Mouse (Mus musculus): ENCODE data around the gene Uggt2. TPM values are rescaled to one million over a fixed set of nuclear protein-coding genes. Genes with fewer than 3 reads are reported as not detected.

Gene Uggt2
- 7.0 and 7.3 TPM in 2 replicates for polyA plus RNA-seq (2014; fragmentation: Nextera tagmentation; extraction: Ambion mirVana)

DNA sequence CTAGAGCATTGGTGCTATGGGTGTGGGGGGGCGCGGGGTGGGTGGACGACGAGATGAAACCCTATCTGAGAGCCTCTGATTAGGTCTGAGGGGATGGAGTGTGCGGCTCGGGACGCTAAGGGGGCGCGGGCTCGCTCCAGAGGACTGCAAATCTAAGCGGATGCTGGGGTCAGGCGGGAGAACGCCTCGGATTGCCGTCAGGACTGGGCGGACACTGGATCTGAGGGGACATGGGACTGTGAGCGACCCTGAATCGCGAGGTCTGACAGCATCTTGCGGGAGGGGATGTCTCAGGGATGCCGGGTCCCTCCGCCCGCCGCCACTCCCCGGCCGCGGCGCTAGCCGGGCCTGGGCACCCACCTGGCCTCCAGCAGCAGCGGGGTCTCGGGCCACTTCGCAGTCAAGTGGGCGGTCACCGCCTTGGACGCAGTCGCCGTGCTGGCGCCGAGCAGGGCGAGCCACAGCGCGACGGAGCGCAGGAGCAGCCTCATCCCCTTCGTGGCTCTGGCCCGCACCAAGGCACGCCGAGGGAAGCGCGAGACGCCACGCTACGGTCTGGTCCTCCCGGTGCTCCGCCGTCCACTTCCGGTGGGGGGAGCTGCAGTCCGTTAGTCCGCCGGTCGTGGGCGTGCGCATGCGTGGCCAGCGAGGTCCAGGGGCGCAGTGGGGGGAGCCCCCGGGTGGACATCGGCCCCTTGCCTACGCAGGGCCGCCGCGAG lies at the start of gene Uggt2:
Uggt2 (minus strand) TSS at position 580 of the 719 bp plus-strand sequence.
- WGBS: under 1% methylated on average over 72 of the region's 72 CpGs
- Histone ChIP-seq H3K4me2 (peak within 1 kb of the TSS; percentile 83), H3K27ac (ENCODE audit: low read depth, low read length) (no peak within 1 kb of the TSS), H3K4me3 (ENCODE audit: low read depth, low read length) (peak within 1 kb of the TSS; percentile 67), H3K27me3 (replicated peaks; ENCODE audit: control insufficient read depth, insufficient read depth, low read length) (peaks cover 12% of the 10 kb centered on the region; the same call in 1 of the 2 replicates), H3K4me1 (replicated peaks; ENCODE audit: control insufficient read depth, insufficient read depth, low read length) (no peaks in the 10 kb centered on the region), H3K9me3 (ENCODE audit: control insufficient read depth, low read length) (no peaks in the 10 kb centered on the region), H3K36me3 (ENCODE audit: control insufficient read depth, insufficient read depth, low read length) (no peaks in the 10 kb centered on the region), H3K9ac (ENCODE audit: low read depth, low read length) (peak within 1 kb of the TSS; percentile 68)
- DNase-seq (ENCODE audit: low spot score) (peak; percentile 80), ATAC-seq (replicated peaks; ENCODE audit: low FRiP score) (peak; percentile 81)

DNA sequence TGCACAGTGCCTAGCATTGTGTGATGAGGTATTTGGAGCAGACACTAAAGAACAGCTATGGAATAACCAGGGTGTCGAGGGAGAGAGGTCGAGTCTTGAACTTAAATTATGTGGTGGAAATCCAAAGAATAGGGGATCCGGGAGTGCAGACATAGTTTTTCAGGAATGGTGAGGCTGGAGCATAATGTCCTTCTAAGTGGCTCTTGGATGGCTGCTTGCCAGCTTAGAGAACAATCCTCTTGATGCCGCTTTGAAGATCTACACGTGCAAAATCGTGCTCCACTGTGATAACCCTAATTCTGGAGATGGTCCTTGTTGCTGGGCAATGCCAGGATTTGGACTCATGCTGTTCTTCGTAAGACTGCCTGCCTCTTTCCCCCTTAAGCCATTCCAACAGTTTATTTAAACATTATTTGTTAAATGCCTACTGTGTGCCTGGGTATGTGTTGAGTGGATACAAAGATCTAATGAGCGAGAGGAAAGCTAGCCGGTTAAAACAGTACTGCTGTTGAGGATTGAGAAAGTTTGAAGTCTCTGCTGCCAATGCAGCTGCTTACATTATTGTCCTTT lies 40.2 kb upstream of the Uggt2 start:
- no peak overlapping the region for H3K27ac ChIP-seq (ENCODE audit: low read depth, low read length)
- no peak overlapping the region; the same call in 1 of the 2 replicates for H3K4me3 ChIP-seq (ENCODE audit: low read depth, low read length)
- H3K27me3 ChIP-seq (replicated peaks; ENCODE audit: control insufficient read depth, insufficient read depth, low read length): peaks cover 54% of the 10 kb centered on the region
- H3K9me3 ChIP-seq (ENCODE audit: control insufficient read depth, low read length): no peaks in the 10 kb centered on the region
- DNase-seq (ENCODE audit: low spot score) (no peak), ATAC-seq (replicated peaks; ENCODE audit: low FRiP score) (no peak)
- H3K9ac ChIP-seq (ENCODE audit: low read depth, low read length): no peak overlapping the region
- WGBS: 42% methylated on average over 9 of the region's 9 CpGs
- H3K4me2 ChIP-seq: peak overlapping the region; percentile 89
- H3K4me1 ChIP-seq (replicated peaks; ENCODE audit: control insufficient read depth, insufficient read depth, low read length): peaks cover 11% of the 10 kb centered on the region
- H3K36me3 ChIP-seq (ENCODE audit: control insufficient read depth, insufficient read depth, low read length): no peaks in the 10 kb centered on the region

DNA sequence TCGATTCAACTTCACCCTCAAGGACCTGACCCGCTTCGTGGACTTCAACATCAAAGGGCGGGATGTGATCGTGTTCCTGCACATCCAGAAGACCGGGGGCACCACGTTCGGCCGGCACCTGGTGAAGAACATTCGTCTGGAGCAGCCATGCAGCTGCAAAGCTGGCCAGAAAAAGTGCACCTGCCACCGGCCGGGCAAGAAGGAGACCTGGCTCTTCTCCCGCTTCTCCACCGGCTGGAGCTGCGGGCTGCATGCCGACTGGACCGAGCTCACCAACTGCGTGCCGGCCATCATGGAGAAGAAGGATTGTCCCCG lies 39.5 kb upstream of the Uggt2 start:
- Histone ChIP-seq H3K4me3 (ENCODE audit: low read depth, low read length) (peak overlapping the region; percentile 62), H3K9ac (ENCODE audit: low read depth, low read length) (no peak overlapping the region), H3K9me3 (ENCODE audit: control insufficient read depth, low read length) (no peaks in the 10 kb centered on the region), H3K36me3 (ENCODE audit: control insufficient read depth, insufficient read depth, low read length) (no peaks in the 10 kb centered on the region), H3K4me1 (replicated peaks; ENCODE audit: control insufficient read depth, insufficient read depth, low read length) (peaks cover 11% of the 10 kb centered on the region), H3K27ac (ENCODE audit: low read depth, low read length) (no peak overlapping the region), H3K27me3 (replicated peaks; ENCODE audit: control insufficient read depth, insufficient read depth, low read length) (peaks cover 54% of the 10 kb centered on the region), H3K4me2 (peak overlapping the region; percentile 89)
- ATAC-seq (replicated peaks; ENCODE audit: low FRiP score): no peak
- DNase-seq (ENCODE audit: low spot score): no peak
- 4% methylated on average over 20 of the region's 20 CpGs for WGBS

DNA sequence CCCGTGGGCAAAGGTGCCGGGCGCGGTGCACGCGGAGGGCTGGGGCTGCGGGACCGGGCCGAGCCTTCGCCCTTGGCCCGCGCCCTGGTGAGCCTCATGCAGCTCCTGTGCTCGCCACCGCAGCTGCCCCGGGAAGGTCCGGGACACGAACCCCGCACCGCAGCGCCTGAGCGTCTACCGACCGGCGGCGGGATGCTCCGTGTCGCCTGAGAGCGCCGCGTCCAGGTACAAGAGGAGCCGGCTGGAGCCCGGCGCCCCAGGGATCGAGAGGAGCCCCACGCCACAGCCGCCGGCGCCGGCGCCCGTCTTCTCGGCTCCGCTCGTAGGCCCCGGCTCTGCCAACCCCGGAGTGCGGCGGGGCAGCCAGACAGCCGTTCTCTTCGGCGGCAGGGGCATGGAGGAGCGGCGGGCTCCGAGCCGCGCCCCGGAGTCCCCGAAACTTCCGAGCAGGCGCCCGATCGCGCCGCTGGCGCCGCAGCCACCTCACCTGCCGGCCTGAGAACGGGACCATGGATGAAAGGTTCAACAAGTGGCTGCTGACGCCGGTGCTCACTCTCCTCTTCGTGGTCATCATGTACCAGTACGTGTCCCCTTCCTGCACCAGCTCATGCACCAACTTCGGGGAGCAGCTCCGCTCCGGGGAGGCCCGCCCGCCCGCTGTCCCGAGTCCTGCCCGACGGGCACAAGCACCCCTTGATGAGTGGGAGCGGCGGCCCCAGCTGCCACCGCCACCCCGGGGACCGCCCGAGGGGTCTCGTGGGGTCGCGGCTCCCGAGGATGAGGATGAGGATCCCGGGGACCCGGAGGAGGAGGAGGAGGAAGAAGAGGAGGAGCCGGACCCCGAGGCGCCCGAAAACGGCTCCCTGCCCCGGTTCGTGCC lies 38.9 kb upstream of the Uggt2 start, which contains the start of gene Hs6st3:
Hs6st3 (plus strand) TSS at position 436 of the 880 bp plus-strand sequence.
- ATAC-seq (replicated peaks; ENCODE audit: low FRiP score) (0 out of 2 replicates have a peak, but pooled peaks have one; percentile 20), DNase-seq (ENCODE audit: low spot score) (no peak)
- Histone ChIP-seq H3K9me3 (ENCODE audit: control insufficient read depth, low read length) (no peaks in the 10 kb centered on the region), H3K27me3 (replicated peaks; ENCODE audit: control insufficient read depth, insufficient read depth, low read length) (peaks cover 54% of the 10 kb centered on the region), H3K27ac (ENCODE audit: low read depth, low read length) (no peak within 1 kb of the TSS), H3K4me1 (replicated peaks; ENCODE audit: control insufficient read depth, insufficient read depth, low read length) (peaks cover 11% of the 10 kb centered on the region), H3K9ac (ENCODE audit: low read depth, low read length) (no peak within 1 kb of the TSS; the same call in 1 of the 2 replicates), H3K4me2 (peak within 1 kb of the TSS; percentile 89), H3K36me3 (ENCODE audit: control insufficient read depth, insufficient read depth, low read length) (no peaks in the 10 kb centered on the region), H3K4me3 (ENCODE audit: low read depth, low read length) (peak within 1 kb of the TSS; percentile 62)
- WGBS: 2% methylated on average over 100 of the region's 100 CpGs

DNA sequence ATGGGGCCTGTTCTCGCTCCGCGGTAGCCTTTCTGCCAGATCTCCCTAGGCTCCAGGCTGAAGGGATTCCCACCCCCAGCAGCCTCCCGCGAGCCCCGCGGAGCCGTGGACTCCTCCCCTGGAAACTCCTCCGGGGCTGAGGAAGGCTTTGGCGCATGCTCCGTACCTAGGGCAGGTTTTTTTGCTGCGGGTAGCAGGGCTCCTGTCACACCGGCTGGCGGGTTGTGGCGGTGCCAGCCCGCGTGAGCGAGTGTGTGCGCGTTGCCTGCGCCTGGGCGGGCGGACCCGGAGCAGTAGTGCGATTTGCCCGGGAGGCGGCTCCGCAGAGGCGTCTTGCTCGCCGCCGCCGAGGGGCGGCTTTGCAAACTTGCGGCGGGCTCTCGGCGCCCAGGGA lies 38.3 kb upstream of the Uggt2 start:
- under 1% methylated on average over 38 of the region's 38 CpGs for WGBS
- no peak overlapping the region for H3K9ac ChIP-seq (ENCODE audit: low read depth, low read length)

DNA sequence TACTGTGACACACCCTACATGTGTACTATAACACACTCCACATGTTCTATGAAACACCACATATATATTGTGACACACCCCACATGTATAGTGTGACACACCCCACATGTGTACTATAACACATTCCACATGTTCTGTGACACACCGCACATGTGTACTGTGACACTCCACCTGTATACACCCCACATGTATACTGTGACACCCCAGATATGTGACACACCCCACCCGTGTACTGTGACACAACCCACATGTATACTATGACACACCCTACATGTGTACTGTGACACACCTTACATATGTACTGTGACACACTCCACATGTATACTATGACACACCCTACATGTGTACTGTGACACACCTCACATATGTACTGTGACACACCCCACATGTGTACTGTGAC lies 28.1 kb upstream of the Uggt2 start:
- Histone ChIP-seq H3K27me3 (replicated peaks; ENCODE audit: control insufficient read depth, insufficient read depth, low read length) (no peaks in the 10 kb centered on the region), H3K4me1 (replicated peaks; ENCODE audit: control insufficient read depth, insufficient read depth, low read length) (0 out of 2 replicates have a peak, but pooled peaks cover 3% of the 10 kb centered on the region), H3K9me3 (ENCODE audit: control insufficient read depth, low read length) (no peaks in the 10 kb centered on the region), H3K4me2 (no peak overlapping the region), H3K27ac (ENCODE audit: low read depth, low read length) (no peak overlapping the region), H3K36me3 (ENCODE audit: control insufficient read depth, insufficient read depth, low read length) (no peaks in the 10 kb centered on the region), H3K9ac (ENCODE audit: low read depth, low read length) (no peak overlapping the region), H3K4me3 (ENCODE audit: low read depth, low read length) (no peak overlapping the region)
- DNase-seq (ENCODE audit: low spot score) (no peak), ATAC-seq (replicated peaks; ENCODE audit: low FRiP score) (no peak)
- 85% methylated on average over 2 of the region's 2 CpGs for WGBS

More for the DNA sequence above, 38.3 kb upstream of the Uggt2 start:
- H3K4me1 ChIP-seq (replicated peaks; ENCODE audit: control insufficient read depth, insufficient read depth, low read length): peaks cover 11% of the 10 kb centered on the region
- H3K4me3 ChIP-seq (ENCODE audit: low read depth, low read length): peak overlapping the region; percentile 62
- H3K36me3 ChIP-seq (ENCODE audit: control insufficient read depth, insufficient read depth, low read length): no peaks in the 10 kb centered on the region
- peak; percentile 39; the same call in 1 of the 2 replicates for ATAC-seq (replicated peaks; ENCODE audit: low FRiP score)
- H3K27me3 ChIP-seq (replicated peaks; ENCODE audit: control insufficient read depth, insufficient read depth, low read length): peaks cover 54% of the 10 kb centered on the region
- H3K9me3 ChIP-seq (ENCODE audit: control insufficient read depth, low read length): no peaks in the 10 kb centered on the region
- H3K4me2 ChIP-seq: peak overlapping the region; percentile 89
- no peak overlapping the region for H3K27ac ChIP-seq (ENCODE audit: low read depth, low read length)
- DNase-seq (ENCODE audit: low spot score): peak; percentile 57

DNA sequence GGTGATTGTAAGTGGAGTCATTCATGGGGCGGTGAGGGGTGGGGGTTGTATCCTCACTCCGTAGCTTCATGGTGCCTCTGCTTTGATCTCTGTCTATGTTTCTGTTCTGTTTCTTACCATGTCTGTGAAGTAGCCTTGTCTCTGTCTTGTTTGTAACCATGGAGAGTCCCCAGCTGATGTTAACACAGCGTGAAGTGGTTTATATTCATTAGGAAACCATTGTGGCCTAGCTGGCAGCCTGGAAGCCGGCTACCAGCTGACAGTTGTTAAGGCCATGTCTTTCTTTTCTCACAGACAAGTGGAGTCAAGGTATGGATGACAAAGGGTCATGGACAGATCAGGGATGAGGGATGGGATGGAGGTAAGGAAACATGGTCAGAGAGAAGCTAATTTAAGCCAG lies 26.6 kb upstream of the Uggt2 start:
- Histone ChIP-seq H3K4me3 (ENCODE audit: low read depth, low read length) (no peak overlapping the region), H3K9ac (ENCODE audit: low read depth, low read length) (no peak overlapping the region), H3K4me2 (no peak overlapping the region), H3K9me3 (ENCODE audit: control insufficient read depth, low read length) (no peaks in the 10 kb centered on the region), H3K36me3 (ENCODE audit: control insufficient read depth, insufficient read depth, low read length) (no peaks in the 10 kb centered on the region), H3K27ac (ENCODE audit: low read depth, low read length) (no peak overlapping the region), H3K4me1 (replicated peaks; ENCODE audit: control insufficient read depth, insufficient read depth, low read length) (0 out of 2 replicates have a peak, but pooled peaks cover 3% of the 10 kb centered on the region), H3K27me3 (replicated peaks; ENCODE audit: control insufficient read depth, insufficient read depth, low read length) (no peaks in the 10 kb centered on the region)
- DNase-seq (ENCODE audit: low spot score) (no peak), ATAC-seq (replicated peaks; ENCODE audit: low FRiP score) (no peak)
- WGBS: 57% methylated on average over 4 of the region's 4 CpGs

DNA sequence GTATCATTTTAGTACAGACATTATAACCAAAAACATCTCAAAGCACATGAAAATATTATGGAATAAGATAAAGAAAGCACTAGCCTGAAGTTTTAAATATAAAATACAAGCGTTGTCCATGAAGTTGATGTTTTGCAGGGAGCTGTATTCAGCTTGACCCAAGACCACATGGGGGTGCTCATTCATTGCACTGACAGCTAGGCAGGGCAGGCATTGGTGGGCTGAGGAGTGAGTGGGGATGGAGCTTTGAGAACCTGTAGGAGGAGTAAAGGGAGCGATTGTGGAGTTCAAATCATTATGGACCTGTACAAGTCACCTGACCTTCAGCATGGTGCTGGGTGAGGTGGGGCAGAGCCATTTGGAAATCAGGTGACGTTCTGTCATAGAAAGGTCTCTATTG lies 24.8 kb upstream of the Uggt2 start:
- DNase-seq (ENCODE audit: low spot score) (no peak), ATAC-seq (replicated peaks; ENCODE audit: low FRiP score) (no peak; the same call in 1 of the 2 replicates)
- Histone ChIP-seq H3K27ac (ENCODE audit: low read depth, low read length) (no peak overlapping the region), H3K4me3 (ENCODE audit: low read depth, low read length) (peak overlapping the region; percentile 26; the same call in 1 of the 2 replicates), H3K9me3 (ENCODE audit: control insufficient read depth, low read length) (no peaks in the 10 kb centered on the region), H3K27me3 (replicated peaks; ENCODE audit: control insufficient read depth, insufficient read depth, low read length) (no peaks in the 10 kb centered on the region), H3K9ac (ENCODE audit: low read depth, low read length) (no peak overlapping the region), H3K4me2 (peak overlapping the region; percentile 55), H3K4me1 (replicated peaks; ENCODE audit: control insufficient read depth, insufficient read depth, low read length) (0 out of 2 replicates have a peak, but pooled peaks cover 3% of the 10 kb centered on the region), H3K36me3 (ENCODE audit: control insufficient read depth, insufficient read depth, low read length) (no peaks in the 10 kb centered on the region)
- 33% methylated on average over 3 of the region's 3 CpGs for WGBS

Measured in liver, embryonic 11.5 days (tissue).